Mouse (Mus musculus) intestine, embryonic 16.5 days (tissue): ENCODE data around the gene Sbno2. TPM values are rescaled to one million over a fixed set of nuclear protein-coding genes. Genes with fewer than 3 reads are reported as not detected.
A peak's percentile ranks its signal among the peaks of the same experiment; 100 is the strongest.
"Not testable (repeated sequence)": the region's sequence is repeated elsewhere in the genome, so short reads cannot be mapped to it uniquely, and the experiment has no call there.

Source experiments
- ATAC-seq: fragments of 200-750 bp; cut with Nextera tagmentation; 2 replicates; pipeline ENCODE4 v1.8.0; 2017; ENCODE audit warnings: moderate TSS enrichment, moderate library complexity
- H3K27ac ChIP-seq: fragments of 300-500 bp; sonication (generic); 2 replicates; pipeline ENCODE4 v1.5.1; 2014; ENCODE audit warnings: mild to moderate bottlenecking, low read length
- H3K27me3 ChIP-seq: fragments of 300-500 bp; sonication (generic); replicated peaks from 2 replicates; pipeline ENCODE4 v1.6.1; 2014; ENCODE audit warnings: low read length, control low read depth, mixed read lengths; ENCODE audit not compliant: control insufficient read depth, insufficient read depth
- H3K36me3 ChIP-seq: fragments of 300-500 bp; sonication (generic); 2 replicates; pipeline ENCODE4 v1.6.1; 2014; ENCODE audit warnings: low read length, control low read depth; ENCODE audit not compliant: control insufficient read depth, insufficient read depth
- H3K4me1 ChIP-seq: fragments of 300-500 bp; sonication (generic); 2 replicates; pipeline ENCODE4 v1.6.1; 2014; ENCODE audit warnings: low read length, control low read depth, mixed read lengths; ENCODE audit not compliant: control insufficient read depth, insufficient read depth
- H3K4me2 ChIP-seq: fragments of 300-500 bp; sonication (generic); 2 replicates; pipeline ENCODE4 v1.6.1; 2014; ENCODE audit warnings: low read depth, low read length, control low read depth
- H3K4me3 ChIP-seq: fragments of 300-500 bp; sonication (generic); 2 replicates; pipeline ENCODE4 v1.5.1; 2014; ENCODE audit warnings: mild to moderate bottlenecking, low read length
- H3K9ac ChIP-seq: fragments of 300-500 bp; sonication (generic); 2 replicates; pipeline ENCODE4 v1.6.1; 2014; ENCODE audit warnings: low read depth, low read length
- H3K9me3 ChIP-seq: fragments of 300-500 bp; sonication (generic); 2 replicates; pipeline ENCODE4 v1.6.1; 2016; ENCODE audit warnings: low read length, control low read depth; ENCODE audit not compliant: control insufficient read depth
- WGBS: fragments of 180-500 bp; shearing (Covaris S2); extraction: QIAGEN DNeasy Blood & Tissue Kit; methylation state at CpG from one replicate; pipeline ENCODE4 v1.1.7; 2014; 5-methylcytosine and 5-hydroxymethylcytosine counted together
- polyA plus RNA-seq: library from polyadenylated mRNA; unstranded; fragments of >200 nt; fragmentation: Nextera tagmentation; extraction: Ambion mirVana; gene quantifications from 2 replicates; pipeline ENCODE4 v1.2.1, GENCODE M21; 2015

Sbno2 gene
- polyA plus RNA-seq, 1 experiment from 2014 or later: 13.4 TPM

- no peaks in the 10 kb centered on the region for H3K27me3 ChIP-seq
Observed at GRCm38 (mm10) chr10:80057683-80058326, 47.6 kb downstream of the Sbno2 start.

GRCm38 (mm10) chr10:80056976-80057682 lies 48.2 kb downstream of the Sbno2 start:
- WGBS: 89% methylated on average over 27 of the region's 27 CpGs
- H3K36me3 ChIP-seq: peaks cover 17% of the 10 kb centered on the region

More at GRCm38 (mm10) chr10:80057683-80058326, 47.6 kb downstream of the Sbno2 start:
- H3K4me2 ChIP-seq: no peak overlapping the region
- no peak for ATAC-seq
- H3K4me3 ChIP-seq: no peak overlapping the region
- no peak overlapping the region for H3K27ac ChIP-seq
- 73% methylated on average over 30 of the region's 30 CpGs for WGBS
- peaks cover 20% of the 10 kb centered on the region for H3K36me3 ChIP-seq
- peak overlapping the region; percentile 33; the same call in 1 of the 2 replicates for H3K9ac ChIP-seq
- no peaks in the 10 kb centered on the region for H3K9me3 ChIP-seq
- peaks cover 16% of the 10 kb centered on the region for H3K4me1 ChIP-seq

GRCm38 (mm10) chr10:80056506-80056905 lies 48.9 kb downstream of the Sbno2 start:
- no peaks in the 10 kb centered on the region for H3K9me3 ChIP-seq
- peaks cover 16% of the 10 kb centered on the region for H3K36me3 ChIP-seq
- no peak overlapping the region; the same call in 1 of the 2 replicates for H3K4me3 ChIP-seq
- H3K9ac ChIP-seq: peak overlapping the region; percentile 35; the same call in 1 of the 2 replicates
- H3K27me3 ChIP-seq: no peaks in the 10 kb centered on the region
- no peak for ATAC-seq
- peaks cover 26% of the 10 kb centered on the region for H3K4me1 ChIP-seq
- 82% methylated on average over 4 of the region's 4 CpGs for WGBS
- H3K4me2 ChIP-seq: peak overlapping the region; percentile 32; the same call in 1 of the 2 replicates
- peak overlapping the region; percentile 40 for H3K27ac ChIP-seq

More at GRCm38 (mm10) chr10:80056976-80057682, 48.2 kb downstream of the Sbno2 start:
- Histone ChIP-seq H3K27ac (peak overlapping the region; percentile 40), H3K4me2 (no peak overlapping the region), H3K9ac (peak overlapping the region; percentile 33; the same call in 1 of the 2 replicates), H3K4me3 (no peak overlapping the region), H3K27me3 (no peaks in the 10 kb centered on the region), H3K9me3 (no peaks in the 10 kb centered on the region), H3K4me1 (peaks cover 21% of the 10 kb centered on the region)
- no peak for ATAC-seq

GRCm38 (mm10) chr10:80055891-80056290 lies 49.5 kb downstream of the Sbno2 start:
- Histone ChIP-seq H3K9me3 (no peaks in the 10 kb centered on the region), H3K4me1 (peaks cover 32% of the 10 kb centered on the region), H3K36me3 (peaks cover 14% of the 10 kb centered on the region), H3K9ac (peak overlapping the region; percentile 99; the same call in 1 of the 2 replicates), H3K4me2 (peak overlapping the region; percentile 75; the same call in 1 of the 2 replicates), H3K4me3 (peak overlapping the region; percentile 88), H3K27ac (peak overlapping the region; percentile 65), H3K27me3 (no peaks in the 10 kb centered on the region)
- ATAC-seq: no peak
- 69% methylated on average over 9 of the region's 10 CpGs for WGBS

GRCm38 (mm10) chr10:80055364-80055763 lies 50.0 kb downstream of the Sbno2 start:
- 73% methylated on average over 5 of the region's 5 CpGs for WGBS
- Histone ChIP-seq H3K9me3 (no peaks in the 10 kb centered on the region), H3K4me3 (peak overlapping the region; percentile 88), H3K9ac (peak overlapping the region; percentile 99), H3K4me2 (peak overlapping the region; percentile 75), H3K36me3 (peaks cover 14% of the 10 kb centered on the region), H3K27me3 (no peaks in the 10 kb centered on the region), H3K4me1 (peaks cover 37% of the 10 kb centered on the region), H3K27ac (peak overlapping the region; percentile 65)
- no peak for ATAC-seq

GRCm38 (mm10) chr10:80054911-80055310 lies 50.5 kb downstream of the Sbno2 start:
- not testable (repeated sequence) for H3K9me3 ChIP-seq, H3K27me3 ChIP-seq, ATAC-seq
- H3K4me3 ChIP-seq: peak overlapping the region; percentile 88
- peak overlapping the region; percentile 75 for H3K4me2 ChIP-seq
- H3K27ac ChIP-seq: peak overlapping the region; percentile 99
- H3K9ac ChIP-seq: peak overlapping the region; percentile 99
- peaks cover 37% of the 10 kb centered on the region for H3K4me1 ChIP-seq
- H3K36me3 ChIP-seq: peaks cover 14% of the 10 kb centered on the region
- WGBS: 10% methylated on average over 3 of the region's 3 CpGs

GRCm38 (mm10) chr10:80053831-80054815 lies 51.2 kb downstream of the Sbno2 start:
- Histone ChIP-seq H3K27ac (peak overlapping the region; percentile 99), H3K4me3 (peak overlapping the region; percentile 88), H3K4me2 (peak overlapping the region; percentile 75), H3K27me3 (no peaks in the 10 kb centered on the region), H3K9ac (peak overlapping the region; percentile 99), H3K9me3 (no peaks in the 10 kb centered on the region), H3K36me3 (peaks cover 14% of the 10 kb centered on the region), H3K4me1 (peaks cover 37% of the 10 kb centered on the region)
- peak; percentile 53 for ATAC-seq
- under 1% methylated on average over 77 of the region's 77 CpGs for WGBS

- no peaks in the 10 kb centered on the region for H3K9me3 ChIP-seq
- no peaks in the 10 kb centered on the region for H3K27me3 ChIP-seq
- peaks cover 41% of the 10 kb centered on the region for H3K4me1 ChIP-seq
- 1% methylated on average over 47 of the region's 47 CpGs for WGBS
- peak overlapping the region; percentile 75 for H3K4me2 ChIP-seq
- H3K27ac ChIP-seq: peak overlapping the region; percentile 99
- ATAC-seq: peak; percentile 93
- peaks cover 11% of the 10 kb centered on the region for H3K36me3 ChIP-seq
- H3K9ac ChIP-seq: peak overlapping the region; percentile 99
- H3K4me3 ChIP-seq: peak overlapping the region; percentile 88
Observed at GRCm38 (mm10) chr10:80053259-80053780, 52.1 kb downstream of the Sbno2 start.
